12 mouse cellular contexts compared by ENCODE assay signal in genomic region chr15:31309526-31309925, GRCm38 (mm10). TPM values are rescaled to one million over a fixed set of nuclear protein-coding genes. Genes with fewer than 3 reads are reported as not detected.
DNase-seq lines count a peak whose midpoint lies in the region; TF ChIP-seq lines count a peak whose summit lies in the region.
"Had no signal": no experiment of that assay in that cellular context is flagged by ENCODE, and none has a peak within 500 bp of the region (broad histone marks: within the 10 kb centered on the region; RNA-seq: fewer than 3 reads in every experiment).

No protein-coding gene starts in this region.

- intact Hi-C loops in left cerebral cortex, adult 2 months (cut with DNase I), result no loop called here

- H3K4me1 ChIP-seq in cortical plate, adult 2 months (ENCODE audit: control insufficient read depth, insufficient read depth, low read length), result no peaks in the 10 kb centered on the region
- H3K4me1 ChIP-seq: embryonic facial prominence, embryonic 15.5 days; hindbrain, embryonic 10.5 days; liver, embryonic 13.5 days had no signal

- no peak overlapping the region for H3K27ac ChIP-seq in left cerebral cortex, adult 2 months
- no peak overlapping the region for H3K27ac ChIP-seq in cortical plate, adult 2 months (ENCODE audit: insufficient read depth, low read length)
- H3K27ac ChIP-seq: embryonic facial prominence, embryonic 15.5 days; hindbrain, embryonic 10.5 days; liver, embryonic 13.5 days had no signal

- no peak for TF ChIP-seq POLR2A in cortical plate, adult 2 months (IDR thresholded peaks at IDR 0.05; ENCODE audit: extremely low read depth, insufficient read depth, low read length)

- no peak for DNase-seq in left cerebral cortex, adult 2 months (ENCODE audit: extremely low spot score in 1 of 2, low spot score in 2 of 2)
- DNase-seq in left cerebral cortex, adult 18-20 months (ENCODE audit: low spot score in 2 of 2), result no peak
- peak; percentile 47 for DNase-seq in thymus, postnatal 4 days
- no peak for DNase-seq in thymus, postnatal 10 days (ENCODE audit: low spot score in 2 of 2)
- DNase-seq in adrenal gland, postnatal 14 days, result no peak
- DNase-seq in layer of hippocampus, adult 11-12 months (ENCODE audit: low spot score), result no peak
- DNase-seq: cerebellum, adult 11 months; gastrocnemius, postnatal 14 days; liver, embryonic 13.5 days had no signal

- H3K4me3 ChIP-seq in left cerebral cortex, adult 2 months, result no peak overlapping the region
- no peak overlapping the region for H3K4me3 ChIP-seq in cortical plate, adult 2 months (ENCODE audit: insufficient read depth, low read length)
- H3K4me3 ChIP-seq: embryonic facial prominence, embryonic 15.5 days; hindbrain, embryonic 10.5 days; liver, embryonic 13.5 days had no signal

- TF ChIP-seq CTCF in left cerebral cortex, adult 2 months (IDR thresholded peaks at IDR 0.05), result peak; percentile 57
- TF ChIP-seq CTCF in cortical plate, adult 2 months (IDR thresholded peaks at IDR 0.05; ENCODE audit: extremely low read depth, insufficient read depth, low read length), result peak; percentile 41; the same call in 1 of the 2 replicates

RNA-seq across cellular contexts. Expression of gene Ankrd33b, which starts 58.0 kb away (rescaled TPM):
- 10 to 100 TPM; 79.6 to 93.7 TPM for total RNA-seq in left cerebral cortex, adult 2 months (2021)
- total RNA-seq in left cerebral cortex, adult 18-20 months (2021), result 10 to 100 TPM; 81.7 to 87.2 TPM
- polyA plus RNA-seq in cortical plate, adult 2 months (2012; rRNA removed), result 33.9 and 34.5 TPM in 2 replicates
- 1.6 and 1.9 TPM in 2 replicates for total RNA-seq in adrenal gland, postnatal 14 days (2021)

Comparison
In these comparisons a context has a peak if more than half of its experiments do, and no peak if none do; other contexts are left out.
1. RNA of gene Ankrd33b, which starts 58.0 kb away (total RNA-seq): 79.6 to 93.7 TPM in left cerebral cortex, adult 2 months and 81.7 to 87.2 TPM in left cerebral cortex, adult 18-20 months; 1.6 to 1.9 TPM in adrenal gland, postnatal 14 days; every median in the first group is over 10 times any median in the second.